ENCODE assay signal across 8 mouse cellular contexts in the genomic region with DNA sequence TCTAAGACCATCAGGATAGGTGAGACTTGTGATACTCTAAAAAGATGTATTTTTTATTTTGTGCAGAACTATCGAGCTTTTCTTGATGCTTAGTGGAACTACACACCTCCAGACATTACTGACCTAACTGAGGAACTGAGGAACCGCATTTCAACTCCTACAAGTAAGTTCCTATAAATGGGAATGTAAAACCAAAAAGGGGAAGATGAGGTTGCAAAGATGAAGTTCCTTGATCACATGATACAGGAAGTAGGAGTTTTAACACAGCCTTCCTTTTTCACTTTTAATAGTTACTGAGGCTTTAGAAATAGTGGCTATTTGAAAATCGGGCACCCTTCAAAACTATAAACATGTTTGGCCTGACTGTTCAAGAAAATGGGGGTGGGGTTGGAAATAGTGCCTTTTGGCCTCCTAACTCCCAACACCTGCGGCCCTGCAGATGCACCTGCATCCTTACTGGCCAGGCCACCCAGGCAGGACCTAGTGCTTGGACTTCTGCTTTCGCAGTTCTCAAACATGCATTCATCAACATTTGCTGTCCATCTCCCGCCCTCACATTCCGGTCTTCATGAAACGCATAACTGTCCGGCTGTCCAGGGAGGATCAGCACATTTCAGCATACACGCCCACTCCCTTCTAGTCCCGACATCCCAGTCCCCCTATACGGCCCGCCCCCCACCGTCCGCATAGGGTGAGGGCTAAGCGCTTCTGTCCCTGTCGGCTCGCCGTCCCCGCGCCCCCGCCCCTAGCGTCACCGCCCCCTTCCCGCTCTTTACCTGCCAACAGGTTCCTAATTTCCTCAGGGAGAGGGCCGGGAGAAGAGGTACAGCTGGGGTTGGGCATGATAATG. TPM values are rescaled to one million over a fixed set of nuclear protein-coding genes. Genes with fewer than 3 reads are reported as not detected.
DNase-seq lines count a peak whose midpoint lies in the region; ATAC-seq and TF ChIP-seq lines count a peak whose summit lies in the region.

No protein-coding gene starts in this region.

- H3K36me3 ChIP-seq in kidney, embryonic 14.5 days (ENCODE audit: control insufficient read depth, insufficient read depth, low read length): no peaks in the 10 kb centered on the region
- H3K36me3 ChIP-seq in forebrain, postnatal 0 days (ENCODE audit: insufficient read depth): no peaks in the 10 kb centered on the region
- no peaks in the 10 kb centered on the region for H3K36me3 ChIP-seq in liver, embryonic 13.5 days
- H3K36me3 ChIP-seq in neural tube, embryonic 15.5 days: no peaks in the 10 kb centered on the region

- no peaks in the 10 kb centered on the region for H3K9me3 ChIP-seq in kidney, embryonic 14.5 days (ENCODE audit: control insufficient read depth, low read length)
- H3K9me3 ChIP-seq in forebrain, postnatal 0 days (ENCODE audit: low read length): no peaks in the 10 kb centered on the region
- no peaks in the 10 kb centered on the region for H3K9me3 ChIP-seq in liver, embryonic 13.5 days (replicated peaks)
- no peaks in the 10 kb centered on the region for H3K9me3 ChIP-seq in neural tube, embryonic 15.5 days (replicated peaks)

- 6% methylated on average over 26 of the region's 26 CpGs for WGBS in kidney, embryonic 14.5 days
- WGBS in forebrain, postnatal 0 days: 8% methylated on average over 26 of the region's 26 CpGs
- 2% methylated on average over 26 of the region's 26 CpGs for WGBS in liver, embryonic 13.5 days (ENCODE audit: insufficient replicate concordance)
- WGBS in neural tube, embryonic 15.5 days: 5% methylated on average over 26 of the region's 26 CpGs

- DNase-seq in kidney, adult 18-20 months: no peak
- no peak for DNase-seq in Patski (ENCODE audit: low read depth, low spot score)
- DNase-seq in forebrain, postnatal 0 days: no peak
- DNase-seq in liver, embryonic 13.5 days: no peak
- no peak for DNase-seq in adrenal gland, postnatal 25 days
- no peak for DNase-seq in yolk sac, embryonic 10.5 days (ENCODE audit: low spot score)

- H3K9ac ChIP-seq in kidney, embryonic 14.5 days (ENCODE audit: low read depth, low read length): peak overlapping the region; percentile 49
- H3K9ac ChIP-seq in forebrain, postnatal 0 days: peak overlapping the region; percentile 53
- H3K9ac ChIP-seq in liver, embryonic 13.5 days: peak overlapping the region; percentile 71
- peak overlapping the region; percentile 62 for H3K9ac ChIP-seq in neural tube, embryonic 15.5 days (replicated peaks)

- no peak overlapping the region for H3K27ac ChIP-seq in kidney, embryonic 14.5 days (ENCODE audit: low read depth, low read length)
- H3K27ac ChIP-seq in forebrain, postnatal 0 days (ENCODE audit: low read depth, low read length): no peak overlapping the region
- peak overlapping the region; percentile 47 for H3K27ac ChIP-seq in liver, embryonic 13.5 days
- H3K27ac ChIP-seq in neural tube, embryonic 15.5 days (replicated peaks): peak overlapping the region; percentile 75

- TF ChIP-seq CTCF in Patski (IDR thresholded peaks at IDR 0.05): no peak
- no peak for TF ChIP-seq CTCF in forebrain, postnatal 0 days (IDR thresholded peaks at IDR 0.05; ENCODE audit: low read depth)

- H3K4me1 ChIP-seq in kidney, embryonic 14.5 days (ENCODE audit: control insufficient read depth, insufficient read depth, low read length): peaks cover 5% of the 10 kb centered on the region
- H3K4me1 ChIP-seq in forebrain, postnatal 0 days (ENCODE audit: insufficient read depth): 0 out of 2 replicates have a peak, but pooled peaks cover 5% of the 10 kb centered on the region
- peaks cover 14% of the 10 kb centered on the region for H3K4me1 ChIP-seq in liver, embryonic 13.5 days (replicated peaks)
- H3K4me1 ChIP-seq in neural tube, embryonic 15.5 days: peaks cover 29% of the 10 kb centered on the region

- CTCF ChIA-PET in Patski (lab: Charles Lee): interaction anchor here (2.2 kb wide), 1 partner anchor 193 kb away, joined by 8 read pairs; a partner anchor contains a TSS

- POLR2A ChIA-PET in Patski (lab: Charles Lee): interaction anchor here (1.3 to 2.0 kb wide), 2 partner anchors 149 to 206 kb away, joined by 3 to 6 read pairs; no protein-coding TSS in a partner anchor

- peak overlapping the region; percentile 45 for H3K4me2 ChIP-seq in kidney, embryonic 14.5 days (replicated peaks; ENCODE audit: low read depth, low read length)
- H3K4me2 ChIP-seq in forebrain, postnatal 0 days (ENCODE audit: low read depth): peak overlapping the region; percentile 91
- H3K4me2 ChIP-seq in liver, embryonic 13.5 days: peak overlapping the region; percentile 87
- H3K4me2 ChIP-seq in neural tube, embryonic 15.5 days: peak overlapping the region; percentile 73

- in situ Hi-C loops in Patski (cut with MboI; ENCODE audit: low pct_unique_long_range_greater_than_20kb): no loop called here

- peak; percentile 87 for ATAC-seq in kidney, embryonic 14.5 days (ENCODE audit: low FRiP score, low TSS enrichment)
- ATAC-seq in Patski: peak; percentile 58
- ATAC-seq in forebrain, postnatal 0 days: peak; percentile 34
- peak; percentile 69 for ATAC-seq in liver, embryonic 13.5 days (ENCODE audit: low read depth)
- ATAC-seq in neural tube, embryonic 15.5 days (ENCODE audit: low FRiP score): peak; percentile 87

- H3K27me3 ChIP-seq in kidney, embryonic 14.5 days (ENCODE audit: control insufficient read depth, insufficient read depth, low read length): no peaks in the 10 kb centered on the region; the same call in 1 of the 2 replicates
- H3K27me3 ChIP-seq in Patski: no peaks in the 10 kb centered on the region
- peaks cover 55% of the 10 kb centered on the region for H3K27me3 ChIP-seq in forebrain, postnatal 0 days (ENCODE audit: insufficient read depth, low read length)
- peaks cover 23% of the 10 kb centered on the region for H3K27me3 ChIP-seq in liver, embryonic 13.5 days
- no peaks in the 10 kb centered on the region for H3K27me3 ChIP-seq in neural tube, embryonic 15.5 days (replicated peaks)

- peak overlapping the region; percentile 65 for H3K4me3 ChIP-seq in kidney, embryonic 14.5 days (ENCODE audit: low read length)
- H3K4me3 ChIP-seq in forebrain, postnatal 0 days (ENCODE audit: low read depth, low read length): peak overlapping the region; percentile 61
- peak overlapping the region; percentile 73 for H3K4me3 ChIP-seq in liver, embryonic 13.5 days (replicated peaks)
- H3K4me3 ChIP-seq in neural tube, embryonic 15.5 days (replicated peaks): peak overlapping the region; percentile 66

RNA-seq across cellular contexts. Expression of a gene that starts 0.6 kb away (rescaled TPM):
- 29.2 and 33.8 TPM in 2 replicates for polyA plus RNA-seq in kidney, embryonic 14.5 days (2014; fragmentation: Nextera tagmentation; extraction: Ambion mirVana)
- 83.3 TPM for polyA plus RNA-seq in Patski (2021)
- 4.7 and 5.1 TPM in 2 replicates for total RNA-seq in forebrain, postnatal 0 days (2014; rRNA removed)
- polyA plus RNA-seq in forebrain, postnatal 0 days (2015; fragmentation: Nextera tagmentation; extraction: Ambion mirVana): 6.2 and 6.6 TPM in 2 replicates
- polyA plus RNA-seq in liver, embryonic 13.5 days (2015; fragmentation: Nextera tagmentation; extraction: Ambion mirVana): 22.4 TPM in 2 replicates
- 29.5 and 30.1 TPM in 2 replicates for polyA plus RNA-seq in neural tube, embryonic 15.5 days (2015; fragmentation: Nextera tagmentation; extraction: Ambion mirVana)
- total RNA-seq in adrenal gland, postnatal 25 days (2021): 40.9 and 48.2 TPM in 2 replicates

Comparison
In these comparisons a context has a peak if more than half of its experiments do, and no peak if none do; other contexts are left out.
1. ATAC-seq: peak in every context shown above with its lines; median percentile 87 in kidney, embryonic 14.5 days; 87 in neural tube, embryonic 15.5 days; 69 in liver, embryonic 13.5 days; 58 in Patski; 34 in forebrain, postnatal 0 days.
2. H3K27ac ChIP-seq: peak in liver, embryonic 13.5 days (single experiment) and neural tube, embryonic 15.5 days (single experiment); none in kidney, embryonic 14.5 days (single experiment) and forebrain, postnatal 0 days (single experiment).
3. Peak in every context shown above with its lines, with median percentiles within 50 percentile points of each other: H3K4me2 ChIP-seq, H3K4me3 ChIP-seq and H3K9ac ChIP-seq.